Mouse (Mus musculus): ENCODE measurements around the gene Tspan3.
A peak's percentile ranks its signal among the peaks of the same experiment; 100 is the strongest.

Gene Tspan3

GRCm38 (mm10) chr9:56154572-56154971, 10.7 kb downstream of the Tspan3 start:
- no peak for DNase-seq

GRCm38 (mm10) chr9:56152482-56153007, 12.7 kb downstream of the Tspan3 start:
- no peak for DNase-seq

- DNase-seq: no peak
Measured at GRCm38 (mm10) chr9:56151745-56152481, 13.4 kb downstream of the Tspan3 start.

- peak; percentile 59 for DNase-seq
Measured at GRCm38 (mm10) chr9:56146326-56146923, 18.9 kb downstream of the Tspan3 start.

GRCm38 (mm10) chr9:56144366-56145003, 20.8 kb downstream of the Tspan3 start:
- DNase-seq: no peak

DNA sequence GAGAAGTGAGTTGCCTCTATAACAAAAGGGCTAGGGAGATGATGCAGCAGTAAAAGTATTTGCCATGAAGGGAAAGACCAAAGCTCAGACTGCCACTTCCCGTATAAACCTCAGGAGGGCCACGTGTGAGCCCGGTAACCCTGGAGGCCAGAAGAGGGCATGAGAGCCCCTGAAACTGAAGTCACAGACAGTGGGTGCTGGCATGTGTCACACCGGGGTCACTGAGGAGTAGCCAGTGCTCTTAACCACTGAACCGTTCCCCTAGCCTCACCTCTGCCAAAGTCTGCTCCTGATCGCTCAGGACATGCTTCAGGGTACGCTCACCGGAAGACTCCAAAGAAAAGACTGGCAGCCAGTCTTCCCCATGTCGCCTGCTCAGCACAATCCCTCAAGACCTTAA, 23.5 kb downstream of the Tspan3 start:
- no peak for DNase-seq

- DNase-seq: no peak
Measured at GRCm38 (mm10) chr9:56135590-56136197, 29.6 kb downstream of the Tspan3 start.

GRCm38 (mm10) chr9:56134614-56135013, 30.7 kb downstream of the Tspan3 start:
- DNase-seq: no peak

DNA sequence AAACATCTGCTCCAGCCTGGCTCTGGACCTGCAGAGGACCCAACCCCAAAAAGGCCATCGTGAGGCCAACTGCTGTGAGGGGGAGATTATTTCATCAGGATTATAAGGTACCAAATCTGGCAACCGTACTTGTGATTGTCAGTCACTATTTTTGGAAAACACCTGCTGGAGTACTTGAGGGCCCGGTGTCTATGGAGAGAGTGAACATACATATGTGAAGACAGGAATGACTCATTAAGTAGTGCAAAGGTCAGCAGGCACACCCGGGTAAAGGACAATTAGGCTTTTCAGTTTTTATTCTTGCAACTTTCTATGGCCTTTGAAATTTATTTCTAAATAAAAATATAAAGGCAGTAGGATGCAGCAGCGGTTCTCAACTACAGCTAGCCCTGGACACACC, 31.3 kb downstream of the Tspan3 start:
- DNase-seq: no peak

GRCm38 (mm10) chr9:56131813-56132525, 33.3 kb downstream of the Tspan3 start:
- DNase-seq: no peak

DNA sequence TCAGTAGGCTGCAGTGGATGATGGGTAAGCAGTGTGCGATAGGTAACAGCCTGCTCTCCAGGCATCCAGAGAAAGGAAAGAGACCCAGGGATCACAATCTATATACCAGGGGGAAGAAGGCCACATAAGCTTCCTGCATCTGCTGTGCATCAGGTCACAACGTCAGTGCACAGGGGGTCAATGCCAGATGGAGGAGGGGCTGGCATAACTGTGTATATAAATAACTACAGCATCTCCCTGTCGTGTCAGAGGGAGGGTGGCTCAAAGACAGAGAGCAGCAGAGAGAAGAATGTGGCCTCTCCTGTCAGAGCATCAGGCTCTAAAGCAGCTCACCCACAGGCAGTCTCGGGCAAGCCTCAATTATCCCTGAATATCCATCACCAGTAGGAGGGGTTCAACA, 34.7 kb downstream of the Tspan3 start:
- no peak for DNase-seq

GRCm38 (mm10) chr9:56129951-56130350, 35.3 kb downstream of the Tspan3 start:
- no peak for DNase-seq

- no peak for DNase-seq
Measured at GRCm38 (mm10) chr9:56128331-56128730, 36.9 kb downstream of the Tspan3 start.

GRCm38 (mm10) chr9:56126453-56127173, 38.7 kb downstream of the Tspan3 start:
- DNase-seq: no peak

- DNase-seq: no peak
Measured at GRCm38 (mm10) chr9:56124561-56124960, 40.7 kb downstream of the Tspan3 start.

GRCm38 (mm10) chr9:56123613-56124012, 41.7 kb downstream of the Tspan3 start:
- no peak for DNase-seq

DNA sequence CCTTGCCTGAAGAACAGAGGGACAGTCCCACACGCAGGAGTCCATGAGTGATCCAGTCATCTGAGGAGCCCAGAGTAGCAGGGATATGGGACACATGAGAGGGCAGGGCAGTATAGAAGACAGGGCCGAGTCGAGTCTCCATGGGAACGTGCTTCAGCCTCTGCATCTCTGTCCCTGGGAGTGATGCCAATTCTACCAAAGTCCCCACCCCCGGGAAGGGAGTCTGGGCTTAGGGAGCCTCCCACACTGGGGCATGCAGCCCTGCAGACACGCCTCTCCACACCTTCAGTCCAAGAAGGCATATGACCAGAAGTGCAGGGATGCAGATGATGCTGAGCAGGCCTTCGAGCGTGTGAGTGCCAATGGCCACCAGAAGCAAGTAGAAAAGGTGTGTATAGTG, 42.3 kb downstream of the Tspan3 start:
- no peak for DNase-seq

DNA sequence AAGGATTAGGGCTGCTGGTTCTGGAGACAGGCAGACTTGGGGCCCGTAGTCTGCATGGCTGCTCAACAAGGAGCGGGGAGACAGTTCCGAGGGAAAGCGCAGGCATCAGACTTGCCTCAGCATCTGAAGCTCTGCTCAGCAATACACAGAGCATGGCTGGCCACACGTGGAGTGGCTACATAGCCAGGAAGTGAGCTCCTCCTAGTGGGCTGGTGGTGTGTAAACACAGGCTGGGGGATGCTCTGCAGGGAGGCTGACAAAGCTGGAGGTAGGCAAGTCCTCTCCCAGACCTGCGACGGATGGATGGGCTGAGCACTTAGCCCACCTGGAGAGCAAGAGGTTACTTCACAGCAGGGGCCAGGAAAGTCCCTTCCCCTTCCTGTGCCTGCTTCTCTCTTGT, 44.2 kb downstream of the Tspan3 start:
- DNase-seq: peak; percentile 49

- no peak for DNase-seq
Measured at GRCm38 (mm10) chr9:56119651-56120050, 45.6 kb downstream of the Tspan3 start.

DNA sequence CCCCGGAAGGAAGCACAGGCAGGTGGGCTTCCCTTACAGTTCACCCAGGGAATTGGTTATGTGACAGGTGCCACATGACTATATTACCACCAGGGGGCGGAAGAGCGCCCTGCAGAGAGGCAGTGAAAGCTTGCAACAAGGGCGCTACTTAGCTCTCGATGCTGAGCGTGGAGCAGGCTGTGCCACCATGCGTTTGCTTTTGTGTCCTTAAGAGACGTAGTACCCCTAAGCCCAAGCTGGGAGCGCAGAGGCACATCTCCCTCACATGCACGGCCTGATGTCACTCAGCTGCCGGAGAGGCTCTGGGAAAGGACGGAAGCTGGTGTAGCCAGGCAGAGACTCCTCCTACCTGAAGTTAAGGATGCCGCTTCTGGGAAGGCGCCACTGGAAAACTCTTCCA, 46.7 kb downstream of the Tspan3 start:
- peak; percentile 70 for DNase-seq

GRCm38 (mm10) chr9:56118091-56118490, 47.2 kb downstream of the Tspan3 start:
- no peak for DNase-seq

GRCm38 (mm10) chr9:56108174-56108573, 57.1 kb downstream of the Tspan3 start:
- DNase-seq: no peak

Data from thymus, postnatal 25 days (tissue).